Mouse (Mus musculus) heart, embryonic 16.5 days (tissue): ENCODE data around the gene Slco1a6. TPM values are rescaled to one million over a fixed set of nuclear protein-coding genes. Genes with fewer than 3 reads are reported as not detected.

Source experiments
- ATAC-seq: fragments of 200-750 bp; cut with Nextera tagmentation; replicated peaks from 2 replicates; pipeline ENCODE4 v1.8.0; 2017; ENCODE audit warnings: moderate number of reproducible peaks; ENCODE audit not compliant: insufficient read depth, low FRiP score; ENCODE audit errors: extremely low read depth
- H3K27ac ChIP-seq: fragments of 300-500 bp; sonication (generic); 2 replicates; pipeline ENCODE4 v1.5.1; 2014; ENCODE audit warnings: mild to moderate bottlenecking, low read length, control low read depth, moderate library complexity
- H3K27me3 ChIP-seq: fragments of 300-500 bp; sonication (generic); 2 replicates; pipeline ENCODE4 v1.6.1; 2014; ENCODE audit warnings: low read length, mixed read lengths; ENCODE audit not compliant: control insufficient read depth, insufficient read depth
- H3K36me3 ChIP-seq: fragments of 300-500 bp; sonication (generic); 2 replicates; pipeline ENCODE4 v1.6.1; 2014; ENCODE audit not compliant: control insufficient read depth, insufficient read depth
- H3K4me1 ChIP-seq: fragments of 300-500 bp; sonication (generic); 2 replicates; pipeline ENCODE4 v1.6.1; 2014; ENCODE audit warnings: low read length, mixed read lengths; ENCODE audit not compliant: control insufficient read depth, insufficient read depth
- H3K4me2 ChIP-seq: fragments of 300-500 bp; sonication (generic); 2 replicates; pipeline ENCODE4 v1.6.1; 2014; ENCODE audit warnings: low read depth, mild to moderate bottlenecking, control low read depth, low read length
- H3K4me3 ChIP-seq: fragments of 300-500 bp; sonication (generic); 2 replicates; pipeline ENCODE4 v1.5.1; 2014; ENCODE audit warnings: mild to moderate bottlenecking, control low read depth, low read length
- H3K9ac ChIP-seq: fragments of 300-500 bp; sonication (generic); 2 replicates; pipeline ENCODE4 v1.6.1; 2014; ENCODE audit warnings: low read length, control low read depth
- H3K9me3 ChIP-seq: fragments of 300-500 bp; sonication (generic); replicated peaks from 2 replicates; pipeline ENCODE4 v1.6.1; 2016; ENCODE audit warnings: low read length; ENCODE audit not compliant: control insufficient read depth
- WGBS: fragments of 180-500 bp; shearing (Covaris S2); extraction: QIAGEN DNeasy Blood & Tissue Kit; methylation state at CpG from one replicate; pipeline ENCODE4 v1.1.7; 2014; 5-methylcytosine and 5-hydroxymethylcytosine counted together
- polyA plus RNA-seq: library from polyadenylated mRNA; unstranded; fragments of >200 nt; fragmentation: Nextera tagmentation; extraction: Ambion mirVana; gene quantifications from 2 replicates; pipeline ENCODE4 v1.2.1, GENCODE M21; 2015

The Slco1a6 gene
- polyA plus RNA-seq, 1 experiment from 2014 or later: 0.35 TPM

DNA sequence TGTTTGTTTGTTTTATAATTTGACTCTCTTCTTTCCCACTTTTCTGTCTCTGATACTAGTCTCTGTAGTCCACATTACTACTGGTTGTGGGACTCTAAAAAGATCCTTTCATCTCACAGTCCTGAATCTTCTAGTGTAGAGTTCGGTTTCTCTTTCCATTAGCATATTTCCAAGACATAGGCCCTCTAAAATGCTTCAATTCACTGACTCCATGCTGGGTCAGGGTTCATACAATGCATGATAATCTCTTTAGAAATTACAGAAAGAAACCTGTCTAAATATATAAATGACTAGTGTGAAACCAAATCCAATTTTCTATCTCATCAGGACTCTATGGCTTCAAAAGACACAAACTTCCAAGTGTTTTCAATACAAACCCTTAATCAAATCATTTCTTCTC lies 160.6 kb downstream of the Slco1a6 start:
- Histone ChIP-seq H3K4me3 (no peak overlapping the region), H3K27me3 (no peaks in the 10 kb centered on the region), H3K4me2 (no peak overlapping the region), H3K9ac (no peak overlapping the region), H3K36me3 (no peaks in the 10 kb centered on the region), H3K9me3 (no peaks in the 10 kb centered on the region), H3K27ac (no peak overlapping the region), H3K4me1 (no peaks in the 10 kb centered on the region)
- 74% methylated on average over 1 of the region's 1 CpGs for WGBS
- ATAC-seq: no peak

DNA sequence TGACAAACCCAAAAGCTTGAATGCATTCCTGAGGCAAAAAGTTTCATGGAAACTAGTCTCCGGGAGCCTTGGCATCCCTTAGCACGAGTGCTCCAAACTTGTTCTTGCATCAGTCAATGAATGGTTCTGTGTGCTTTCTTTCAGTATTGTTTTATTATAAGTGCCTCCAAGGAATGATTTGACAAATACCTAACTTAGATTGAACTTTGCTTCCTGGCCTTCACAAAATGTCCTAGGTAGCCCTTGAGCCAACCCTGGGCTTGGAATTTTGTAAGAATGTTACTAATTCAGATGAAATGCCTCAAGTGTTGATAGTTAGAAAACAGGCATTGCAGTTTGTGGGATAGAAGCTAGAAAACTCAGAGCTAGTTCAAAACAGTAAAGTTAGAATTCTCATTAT lies 162.6 kb downstream of the Slco1a6 start:
- WGBS: 73% methylated on average over 2 of the region's 2 CpGs
- no peak overlapping the region for H3K4me2 ChIP-seq
- ATAC-seq: no peak
- H3K9me3 ChIP-seq: 0 out of 2 replicates have a peak, but pooled peaks cover 2% of the 10 kb centered on the region
- no peaks in the 10 kb centered on the region for H3K36me3 ChIP-seq
- H3K9ac ChIP-seq: no peak overlapping the region
- H3K27ac ChIP-seq: no peak overlapping the region
- no peak overlapping the region for H3K4me3 ChIP-seq
- no peaks in the 10 kb centered on the region for H3K4me1 ChIP-seq
- H3K27me3 ChIP-seq: no peaks in the 10 kb centered on the region

DNA sequence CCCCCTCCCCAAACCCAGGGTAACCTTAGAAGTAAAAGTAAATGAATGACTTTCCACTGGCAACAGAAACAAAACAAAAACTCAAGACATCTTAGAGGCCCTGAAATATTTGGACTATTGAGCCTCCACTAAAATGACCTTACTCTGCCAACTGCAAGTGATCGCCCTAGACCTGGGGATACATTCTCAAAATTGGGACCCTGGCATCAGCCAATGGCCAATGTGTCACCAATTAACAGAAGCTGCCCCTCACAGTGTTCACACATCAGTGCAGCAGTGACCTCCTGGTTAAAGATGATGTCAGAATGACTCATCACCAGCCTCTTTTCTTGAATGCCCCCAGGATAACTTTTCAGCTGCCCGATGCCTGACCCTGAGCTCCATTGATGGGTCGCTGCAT lies 166.4 kb downstream of the Slco1a6 start:
- no peaks in the 10 kb centered on the region for H3K27me3 ChIP-seq
- 0 out of 2 replicates have a peak, but pooled peaks cover 3% of the 10 kb centered on the region for H3K9me3 ChIP-seq
- no peak for ATAC-seq
- 85% methylated on average over 3 of the region's 3 CpGs for WGBS
- H3K4me3 ChIP-seq: no peak overlapping the region
- H3K4me1 ChIP-seq: no peaks in the 10 kb centered on the region
- H3K4me2 ChIP-seq: no peak overlapping the region
- H3K9ac ChIP-seq: no peak overlapping the region
- H3K27ac ChIP-seq: no peak overlapping the region
- H3K36me3 ChIP-seq: no peaks in the 10 kb centered on the region

DNA sequence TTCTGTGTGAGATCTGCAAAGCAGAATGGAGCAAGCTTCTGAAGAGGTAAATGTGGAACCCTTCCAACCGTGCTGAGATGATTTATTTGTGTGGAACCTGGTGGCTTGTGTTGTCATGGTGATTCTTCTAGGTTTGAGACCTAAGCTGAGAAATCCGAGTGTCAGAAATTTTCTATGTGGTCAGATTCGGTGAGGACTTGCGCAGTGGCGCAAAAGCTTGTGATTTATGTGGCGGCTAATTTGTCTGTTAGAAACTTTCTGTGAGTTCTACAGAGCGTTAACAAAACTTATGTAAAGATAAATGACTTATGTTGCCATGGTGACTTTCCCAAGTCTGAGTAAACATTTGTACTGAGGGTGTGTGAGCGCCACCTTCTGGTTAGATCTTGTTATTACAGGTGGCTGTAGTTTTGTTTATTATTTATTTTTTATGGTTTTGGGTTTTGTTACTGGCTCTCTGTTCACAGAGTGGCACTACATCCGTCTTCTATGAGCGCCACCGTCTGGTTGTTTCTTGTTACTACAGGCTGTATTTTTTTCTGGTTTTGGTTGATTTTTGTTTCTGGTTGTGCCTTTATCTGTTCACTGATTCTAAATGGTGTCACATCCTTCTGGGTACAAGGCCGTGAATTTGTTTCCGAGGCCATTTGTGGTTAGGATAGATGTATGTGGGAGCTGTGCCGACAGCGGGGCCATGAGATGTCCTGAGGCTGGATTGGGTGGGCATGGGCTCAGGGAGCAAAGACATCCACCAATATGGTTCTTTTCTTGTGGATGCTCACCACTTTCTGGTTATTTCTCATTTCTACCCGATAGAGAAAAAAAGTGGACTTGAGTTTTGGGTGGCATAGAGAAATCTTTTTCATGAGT lies 167.8 kb downstream of the Slco1a6 start:
- WGBS: 53% methylated on average over 16 of the region's 16 CpGs
- Histone ChIP-seq H3K27me3 (no peaks in the 10 kb centered on the region), H3K9me3 (0 out of 2 replicates have a peak, but pooled peaks cover 3% of the 10 kb centered on the region), H3K9ac (no peak overlapping the region), H3K36me3 (no peaks in the 10 kb centered on the region), H3K4me1 (no peaks in the 10 kb centered on the region), H3K4me3 (no peak overlapping the region), H3K27ac (no peak overlapping the region), H3K4me2 (no peak overlapping the region)
- ATAC-seq: no peak

DNA sequence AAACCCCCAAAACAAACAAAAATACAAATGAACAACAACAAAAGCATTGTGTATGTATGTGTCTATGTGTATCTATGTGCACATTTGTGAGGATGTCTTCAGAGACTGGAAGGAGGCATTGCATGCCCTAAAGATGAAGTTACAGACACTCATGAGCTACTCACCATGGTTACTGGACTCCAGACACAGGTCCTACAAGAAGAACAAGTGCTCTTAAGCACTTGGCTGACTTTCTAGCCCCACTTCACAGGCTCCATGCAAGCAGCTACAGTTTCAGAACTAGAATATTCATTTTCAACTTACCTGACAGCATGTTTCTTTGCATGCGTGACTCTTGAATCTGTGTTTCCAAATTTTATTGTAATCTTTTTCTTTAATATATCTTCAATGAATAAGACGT lies 172.6 kb downstream of the Slco1a6 start:
- ATAC-seq: no peak
- H3K9ac ChIP-seq: no peak overlapping the region
- 68% methylated on average over 2 of the region's 2 CpGs for WGBS

More for the DNA sequence above, 172.6 kb downstream of the Slco1a6 start:
- no peaks in the 10 kb centered on the region for H3K36me3 ChIP-seq
- no peak overlapping the region for H3K4me3 ChIP-seq
- H3K4me2 ChIP-seq: no peak overlapping the region
- H3K4me1 ChIP-seq: no peaks in the 10 kb centered on the region
- no peak overlapping the region for H3K27ac ChIP-seq
- no peaks in the 10 kb centered on the region for H3K27me3 ChIP-seq
- 0 out of 2 replicates have a peak, but pooled peaks cover under 1% of the 10 kb centered on the region for H3K9me3 ChIP-seq

Other genes starting within 250 kb of the Slco1a6 start
- gene Gm6614, start 197.1 kb downstream of the Slco1a6 start, polyA plus RNA-seq: not detected in 2 replicates
- gene Iapp, start 89.9 kb upstream of the Slco1a6 start, polyA plus RNA-seq: 0.19 and 0.58 TPM in 2 replicates
- 0.08 TPM in 1 of 2 replicates, not detected in the other for gene Slco1a5, start 114.5 kb upstream of the Slco1a6 start, polyA plus RNA-seq
- gene Pyroxd1, start 137.1 kb upstream of the Slco1a6 start, polyA plus RNA-seq: 12.6 and 14.2 TPM in 2 replicates
- 19.8 and 20.5 TPM in 2 replicates for gene Recql, start 178.6 kb upstream of the Slco1a6 start, polyA plus RNA-seq
- gene Golt1b, start 178.7 kb upstream of the Slco1a6 start, polyA plus RNA-seq: 55.5 and 63.5 TPM in 2 replicates
- 0.31 TPM in 1 of 2 replicates, not detected in the other for gene Spx, start 204.9 kb upstream of the Slco1a6 start, polyA plus RNA-seq